Mouse (Mus musculus) liver, embryonic 14.5 days (tissue): ENCODE results near the gene Hmga1b. TPM values are rescaled to one million over a fixed set of nuclear protein-coding genes. Genes with fewer than 3 reads are reported as not detected.
"Not testable (repeated sequence)": the region's sequence is repeated elsewhere in the genome, so short reads cannot be mapped to it uniquely, and the experiment has no call there.

Source experiments
- ATAC-seq: fragments of 200-750 bp; cut with Nextera tagmentation; 2 replicates; pipeline ENCODE4 v1.8.0; 2017; ENCODE audit warnings: moderate number of reproducible peaks, mild to moderate bottlenecking, moderate library complexity; ENCODE audit not compliant: insufficient read depth
- DNase-seq, 3 experiments: peaks; one replicate each; pipeline ENCODE4 v3.0.0-alpha.2; 2012 to 2013; ENCODE audit warnings: low read depth in 3 of 3, low spot score in 3 of 3
- H3K27ac ChIP-seq: fragments of 300-500 bp; sonication (generic); 2 replicates; pipeline ENCODE4 v1.5.1; 2014; ENCODE audit warnings: moderate library complexity, mild to moderate bottlenecking, control low read depth, inconsistent platforms
- H3K27me3 ChIP-seq: fragments of 300-500 bp; sonication (generic); 2 replicates; pipeline ENCODE4 v1.6.1; 2014; ENCODE audit warnings: mild to moderate bottlenecking, low read length, moderate library complexity; ENCODE audit not compliant: control insufficient read depth, insufficient read depth
- H3K36me3 ChIP-seq: fragments of 300-500 bp; sonication (generic); replicated peaks from 2 replicates; pipeline ENCODE4 v1.6.1; 2014; ENCODE audit warnings: low read depth; ENCODE audit not compliant: control insufficient read depth, insufficient read depth
- H3K4me1 ChIP-seq, 2 experiments: fragments of 200-500 bp in 1 of 2; fragments of 300-500 bp in 1 of 2; sonication (generic) in 1 of 2; replicated peaks; 2 replicates each; pipeline ENCODE4 v1.6.1; 2012 to 2014; ENCODE audit warnings: antibody characterized with exemption in 1 of 2, inconsistent platforms in 1 of 2, low read length in 1 of 2; ENCODE audit not compliant: control insufficient read depth in 2 of 2, insufficient read depth in 2 of 2
- H3K4me2 ChIP-seq: fragments of 300-500 bp; sonication (generic); 2 replicates; pipeline ENCODE4 v1.6.1; 2014; ENCODE audit warnings: low read depth, mild to moderate bottlenecking, control low read depth, moderate library complexity
- H3K4me3 ChIP-seq, 2 experiments: fragments of 200-500 bp in 1 of 2; fragments of 300-500 bp in 1 of 2; sonication (generic) in 1 of 2; 2 replicates each; pipeline ENCODE4 v1.5.1; 2012 to 2014; ENCODE audit warnings: low read depth in 2 of 2, low read length in 2 of 2, mild to moderate bottlenecking in 2 of 2, control low read depth in 1 of 2, inconsistent platforms in 1 of 2, moderate library complexity in 1 of 2; ENCODE audit not compliant: insufficient read depth in 1 of 2
- H3K9ac ChIP-seq: fragments of 300-500 bp; sonication (generic); replicated peaks from 2 replicates; pipeline ENCODE4 v1.6.1; 2014; ENCODE audit warnings: mild to moderate bottlenecking, control low read depth, moderate library complexity
- H3K9me3 ChIP-seq: fragments of 300-500 bp; sonication (generic); 2 replicates; pipeline ENCODE4 v1.6.1; 2016; ENCODE audit warnings: low read length, mixed read lengths; ENCODE audit not compliant: control insufficient read depth
- CTCF ChIP-seq: IDR thresholded peaks from 2 replicates; pipeline ENCODE4 v1.5.1; 2016; ENCODE audit warnings: antibody characterized with exemption, low read depth, control low read depth
- EP300 ChIP-seq: IDR thresholded peaks from 2 replicates; pipeline ENCODE4 v1.6.1; 2016; ENCODE audit warnings: antibody characterized with exemption, low read depth
- WGBS: fragments of 180-500 bp; shearing (Covaris S2); extraction: QIAGEN DNeasy Blood & Tissue Kit; methylation state at CpG from one replicate; pipeline ENCODE4 v1.1.7; 2014; ENCODE audit not compliant: insufficient replicate concordance; 5-methylcytosine and 5-hydroxymethylcytosine counted together
- polyA plus RNA-seq, 2 experiments: library from polyadenylated mRNA; depleted of rRNA in 1 of 2; stranded (reverse) in 1 of 2; unstranded in 1 of 2; fragments of >200 nt; fragmentation: Nextera tagmentation in 1 of 2; extraction: Ambion mirVana in 1 of 2; gene quantifications; 2 replicates each; pipeline versions ENCODE4 v1.2.1 to v1.2.3; 2012 to 2014

Hmga1b gene
- polyA plus RNA-seq, 2 experiments: 2.0 to 4.3 TPM

- peaks cover 0 to 2% of the 10 kb centered on the region in 2 experiments; a peak in 1 of 4 replicates for H3K4me1 ChIP-seq
- H3K36me3 ChIP-seq: no peaks in the 10 kb centered on the region
- DNase-seq (no peak), ATAC-seq (no peak)
- H3K27ac ChIP-seq: no peak overlapping the region
- no peaks in the 10 kb centered on the region for H3K27me3 ChIP-seq
- H3K4me2 ChIP-seq: no peak overlapping the region
- no peak for TF ChIP-seq EP300
- TF ChIP-seq CTCF: no peak
- no peaks in the 10 kb centered on the region for H3K9me3 ChIP-seq
- H3K9ac ChIP-seq: no peak overlapping the region
- 82% methylated on average over 1 of the region's 1 CpGs for WGBS
- no peak overlapping the region for H3K4me3 ChIP-seq
These were observed 17.3 kb downstream of the Hmga1b start for GRCm38 (mm10) chr11:120779876-120780275.

GRCm38 (mm10) chr11:120781361-120781760 lies 18.8 kb downstream of the Hmga1b start:
- H3K36me3 ChIP-seq, H3K4me1 ChIP-seq, H3K4me3 ChIP-seq, H3K9me3 ChIP-seq, H3K4me2 ChIP-seq, ATAC-seq, DNase-seq, H3K27ac ChIP-seq, H3K27me3 ChIP-seq, H3K9ac ChIP-seq: not testable (repeated sequence)
- 88% methylated on average over 6 of the region's 6 CpGs for WGBS

- peaks cover 21% of the 10 kb centered on the region for H3K36me3 ChIP-seq
- 3% methylated on average over 42 of the region's 42 CpGs for WGBS
- peak; percentile 3; the same call in 1 of the 2 replicates for ATAC-seq
These were observed 21.0 kb downstream of the Hmga1b start for GRCm38 (mm10) chr11:120783426-120784063.

DNA sequence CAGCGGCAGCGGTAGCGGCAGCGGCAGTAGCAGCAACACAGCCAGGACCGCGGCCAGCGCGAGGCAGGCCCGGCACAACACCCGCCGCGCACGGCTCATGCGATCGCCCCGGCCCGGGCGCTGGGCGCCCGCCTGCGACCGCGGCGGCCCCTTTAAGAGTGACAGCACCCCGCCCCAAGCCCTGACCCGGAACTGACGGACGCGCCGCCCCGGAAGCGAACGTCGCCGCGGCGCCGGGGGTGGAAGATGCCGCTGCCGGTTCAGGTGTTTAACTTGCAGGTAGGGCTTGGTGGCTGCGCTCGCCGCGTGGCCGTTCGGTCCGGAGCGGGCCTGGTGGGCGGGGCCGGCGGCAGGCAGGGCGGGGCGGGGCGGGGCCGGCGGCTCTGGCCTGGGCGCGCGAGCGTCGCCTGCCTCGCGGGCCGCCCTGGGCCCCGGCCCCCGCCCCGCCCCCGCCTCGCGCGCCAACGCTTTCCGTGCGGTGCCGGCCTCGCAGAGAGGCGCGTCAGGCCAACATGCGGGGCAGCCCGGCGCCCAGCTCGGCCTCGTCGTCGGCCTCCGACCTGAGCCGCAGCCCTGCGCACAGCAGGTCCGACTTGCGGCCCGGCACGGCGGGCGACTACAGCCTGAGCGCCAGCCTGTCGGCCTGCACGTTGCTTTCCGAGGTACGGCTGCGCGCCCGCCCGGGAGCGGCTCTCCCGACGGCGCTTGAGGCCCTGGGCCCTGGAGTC lies 21.6 kb downstream of the Hmga1b start, which contains the start of the genes Rfng and Gps1:
TSS of gene Rfng (minus strand) at position 144 of the 728 bp plus-strand sequence.
TSS of gene Gps1 (plus strand) at position 209 of the 728 bp plus-strand sequence.
- Histone ChIP-seq H3K9ac (peak within 1 kb of the TSS; percentile 89), H3K4me2 (peak within 1 kb of the TSS; percentile 96), H3K27me3 (no peaks in the 10 kb centered on the region), H3K4me1 (peaks cover 0 to 10% of the 10 kb centered on the region in 2 experiments; a peak in 3 of 4 replicates), H3K9me3 (no peaks in the 10 kb centered on the region), H3K27ac (peak within 1 kb of the TSS; percentile 27), H3K4me3 (peak within 1 kb of the TSS; percentile 81 to 84), H3K36me3 (peaks cover 24% of the 10 kb centered on the region)
- peak; percentile 81 for ATAC-seq
- DNase-seq: peak; percentile 59 to 68 (median 66)
- WGBS: under 1% methylated on average over 101 of the region's 107 CpGs
- TF ChIP-seq CTCF (no peak), EP300 (no peak)

More at GRCm38 (mm10) chr11:120783426-120784063, 21.0 kb downstream of the Hmga1b start:
- Histone ChIP-seq H3K9ac (peak overlapping the region; percentile 89), H3K27ac (peak overlapping the region; percentile 27), H3K4me3 (peak overlapping the region; percentile 60 to 81), H3K9me3 (no peaks in the 10 kb centered on the region), H3K27me3 (no peaks in the 10 kb centered on the region), H3K4me2 (peak overlapping the region; percentile 96), H3K4me1 (peaks cover 0 to 10% of the 10 kb centered on the region in 2 experiments; a peak in 3 of 4 replicates)
- no peak for DNase-seq
- TF ChIP-seq EP300: no peak
- no peak for TF ChIP-seq CTCF

- TF ChIP-seq EP300 (no peak), CTCF (no peak)
- Histone ChIP-seq H3K27me3 (no peaks in the 10 kb centered on the region), H3K4me1 (peaks cover 0 to 10% of the 10 kb centered on the region in 2 experiments; a peak in 3 of 4 replicates), H3K9ac (peak overlapping the region; percentile 89), H3K4me2 (peak overlapping the region; percentile 96), H3K27ac (no peak overlapping the region), H3K9me3 (no peaks in the 10 kb centered on the region), H3K36me3 (peaks cover 33% of the 10 kb centered on the region), H3K4me3 (peak overlapping the region; percentile 81 to 84)
- WGBS: 34% methylated on average over 9 of the region's 9 CpGs
- no peak for ATAC-seq
- no peak for DNase-seq
These were observed 22.6 kb downstream of the Hmga1b start for GRCm38 (mm10) chr11:120785145-120785544.

GRCm38 (mm10) chr11:120788460-120788859 lies 25.9 kb downstream of the Hmga1b start:
- not testable (repeated sequence) for DNase-seq, H3K4me3 ChIP-seq, H3K27me3 ChIP-seq, H3K27ac ChIP-seq, H3K9me3 ChIP-seq, H3K4me2 ChIP-seq, ATAC-seq, H3K4me1 ChIP-seq, H3K9ac ChIP-seq
- 77% methylated on average over 9 of the region's 10 CpGs for WGBS
- peaks cover 51% of the 10 kb centered on the region for H3K36me3 ChIP-seq
